Mouse (Mus musculus) spleen, postnatal 4 days (tissue): Measurements from ENCODE around the gene Mmp11.

Experiments used
- DNase-seq, 2 experiments: peaks; one replicate each; pipeline ENCODE4 v3.0.0; 2022; ENCODE audit warnings: low spot score in 2 of 2

The Mmp11 gene

GRCm38 (mm10) chr10:75935680-75936541, at the start of gene Mmp11:
Gene Mmp11, minus strand, starts transcription at chr10:75936496.
- peak; percentile 73 to 86 for DNase-seq

- no peak for DNase-seq
Measured at GRCm38 (mm10) chr10:75979432-75979831, 43.1 kb upstream of the Mmp11 start.

GRCm38 (mm10) chr10:75978835-75979157, 42.5 kb upstream of the Mmp11 start:
- no peak for DNase-seq

- no peak for DNase-seq
Measured at GRCm38 (mm10) chr10:75978119-75978834, 42.0 kb upstream of the Mmp11 start.

- DNase-seq: no peak
Measured at GRCm38 (mm10) chr10:75975216-75975615, 38.9 kb upstream of the Mmp11 start.

GRCm38 (mm10) chr10:75973846-75974245, 37.5 kb upstream of the Mmp11 start:
- DNase-seq: no peak

GRCm38 (mm10) chr10:75954381-75954811, 18.1 kb upstream of the Mmp11 start, which contains the start of gene Gm5134:
Gene Gm5134, plus strand, starts transcription at chr10:75954514.
- DNase-seq: no peak

- peak in 1 of 2 experiments; percentile 70 for DNase-seq
Measured at GRCm38 (mm10) chr10:75951424-75952050, 15.2 kb upstream of the Mmp11 start.

- peak; percentile 50 to 71 for DNase-seq
Measured at GRCm38 (mm10) chr10:75950791-75951210, 14.5 kb upstream of the Mmp11 start.

- peak; percentile 52 to 69 for DNase-seq
Measured at GRCm38 (mm10) chr10:75949053-75950045, 13.1 kb upstream of the Mmp11 start.

- no peak for DNase-seq
Measured at GRCm38 (mm10) chr10:75948079-75948478, 11.8 kb upstream of the Mmp11 start.

- DNase-seq: no peak
Measured at GRCm38 (mm10) chr10:75945896-75946295, 9.6 kb upstream of the Mmp11 start.

- no peak for DNase-seq
Measured at GRCm38 (mm10) chr10:75945213-75945612, 8.9 kb upstream of the Mmp11 start.

- no peak for DNase-seq
Measured at GRCm38 (mm10) chr10:75944066-75944772, 7.9 kb upstream of the Mmp11 start.

- no peak for DNase-seq
Measured at GRCm38 (mm10) chr10:75942736-75943477, 6.6 kb upstream of the Mmp11 start, which contains the start of gene Vpreb3. Gene Vpreb3, plus strand, starts transcription at chr10:75943057.

- no peak for DNase-seq
Measured at GRCm38 (mm10) chr10:75941042-75941824, 4.9 kb upstream of the Mmp11 start.

GRCm38 (mm10) chr10:75940520-75940919, 4.2 kb upstream of the Mmp11 start, which contains the start of gene Gm867:
Gene Gm867, minus strand, starts transcription at chr10:75940672.
- DNase-seq: no peak

GRCm38 (mm10) chr10:75939481-75940234, 3.4 kb upstream of the Mmp11 start:
- peak; percentile 75 to 84 for DNase-seq
